Mouse (Mus musculus) layer of hippocampus, adult 11-12 months (tissue): ENCODE results near the gene Ldhal6b.
A peak's percentile ranks its signal among the peaks of the same experiment; 100 is the strongest.

Experiments
- DNase-seq: peaks from one replicate; pipeline ENCODE4 v3.0.0; 2022; ENCODE audit warnings: low spot score

Ldhal6b gene

GRCm38 (mm10) chr17:5410336-5410735 is 8.2 kb downstream of the Ldhal6b start:
- DNase-seq, result no peak

DNA sequence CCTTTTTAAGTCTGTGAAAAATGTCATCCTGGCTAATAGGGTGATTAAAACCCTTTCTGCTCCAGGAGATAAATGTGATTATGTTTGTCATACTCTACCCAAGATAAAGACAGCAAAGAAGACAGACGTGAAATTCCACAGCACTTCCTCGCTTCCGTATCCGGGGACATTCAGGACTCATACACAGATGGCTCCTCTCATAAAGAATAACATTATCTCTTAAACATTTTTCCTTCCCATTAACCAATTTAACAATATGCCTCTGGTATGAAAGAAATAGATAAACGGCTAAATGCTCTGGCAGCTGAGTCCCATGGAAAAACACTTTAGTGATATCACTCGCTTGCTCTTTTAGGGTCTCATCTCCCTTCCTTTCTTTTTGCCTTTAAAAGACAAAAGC is 11.5 kb downstream of the Ldhal6b start:
- DNase-seq, result no peak

DNA sequence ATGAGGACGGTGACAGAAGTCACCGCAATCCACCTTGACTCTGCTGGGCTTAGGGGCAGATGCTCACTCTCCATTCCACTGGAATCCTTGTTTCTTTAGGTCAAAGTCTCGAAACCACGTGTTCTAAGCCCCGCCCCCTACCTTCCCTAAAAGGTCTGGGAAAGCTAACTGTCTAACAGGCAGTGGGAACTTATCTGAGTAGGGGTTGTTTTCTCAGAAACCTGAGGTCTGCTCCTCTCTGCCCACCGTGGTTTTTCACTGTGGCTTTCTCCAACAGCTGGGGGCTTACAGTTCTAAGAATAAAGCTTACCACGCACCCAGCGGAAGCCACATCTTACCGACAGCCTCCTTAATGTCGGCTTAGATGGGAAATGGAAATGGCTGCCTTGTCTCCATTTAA is 12.0 kb downstream of the Ldhal6b start:
- no peak for DNase-seq

GRCm38 (mm10) chr17:5403885-5404284 is 14.7 kb downstream of the Ldhal6b start:
- DNase-seq, result no peak

- peak; percentile 78 for DNase-seq
Measured at GRCm38 (mm10) chr17:5402624-5403023, 15.9 kb downstream of the Ldhal6b start.

- DNase-seq, result peak; percentile 68
Measured at GRCm38 (mm10) chr17:5402069-5402468, 16.5 kb downstream of the Ldhal6b start.

DNA sequence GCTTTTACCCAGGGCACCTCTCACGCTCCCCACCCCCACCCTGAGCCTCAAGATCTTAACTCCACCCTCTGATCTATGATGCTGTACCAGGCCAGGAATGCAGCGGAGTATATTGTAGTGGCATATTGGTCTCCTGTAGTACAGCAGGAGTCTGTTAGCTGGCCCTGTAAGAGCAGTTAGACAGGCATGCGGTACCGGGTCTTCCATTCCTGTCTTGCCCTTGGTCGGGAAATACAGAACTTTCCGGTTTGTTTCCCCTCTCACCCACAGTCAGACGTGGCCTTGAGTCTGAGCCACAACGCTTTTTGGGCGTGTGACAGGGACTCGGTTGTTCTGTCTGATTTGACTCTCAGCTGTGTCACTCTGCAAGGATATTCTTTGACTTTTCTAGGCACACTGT is 17.3 kb downstream of the Ldhal6b start:
- no peak for DNase-seq

GRCm38 (mm10) chr17:5400435-5401090 is 18.0 kb downstream of the Ldhal6b start:
- no peak for DNase-seq

- DNase-seq, result peak; percentile 90
Measured at GRCm38 (mm10) chr17:5397148-5398007, 21.2 kb downstream of the Ldhal6b start.

DNA sequence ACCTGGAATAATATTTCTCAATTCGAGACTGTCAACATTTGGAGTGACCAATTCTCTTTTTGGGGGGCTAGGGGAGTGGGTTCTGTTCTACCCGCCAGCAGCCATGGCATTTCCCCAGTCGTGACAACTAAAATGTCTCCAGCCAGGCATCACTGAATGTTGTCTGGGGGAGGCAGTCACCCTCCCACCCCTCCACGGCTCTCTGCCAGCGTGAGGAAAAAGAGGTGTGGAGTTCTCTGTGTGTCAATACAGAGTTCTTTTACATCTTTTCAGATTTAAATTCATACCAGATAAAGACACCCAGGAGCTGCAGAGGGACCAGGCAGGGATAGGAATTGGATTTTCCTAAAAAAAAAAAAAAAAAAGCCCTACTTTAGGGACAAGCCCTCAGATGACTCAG is 22.4 kb downstream of the Ldhal6b start:
- DNase-seq, result no peak

DNA sequence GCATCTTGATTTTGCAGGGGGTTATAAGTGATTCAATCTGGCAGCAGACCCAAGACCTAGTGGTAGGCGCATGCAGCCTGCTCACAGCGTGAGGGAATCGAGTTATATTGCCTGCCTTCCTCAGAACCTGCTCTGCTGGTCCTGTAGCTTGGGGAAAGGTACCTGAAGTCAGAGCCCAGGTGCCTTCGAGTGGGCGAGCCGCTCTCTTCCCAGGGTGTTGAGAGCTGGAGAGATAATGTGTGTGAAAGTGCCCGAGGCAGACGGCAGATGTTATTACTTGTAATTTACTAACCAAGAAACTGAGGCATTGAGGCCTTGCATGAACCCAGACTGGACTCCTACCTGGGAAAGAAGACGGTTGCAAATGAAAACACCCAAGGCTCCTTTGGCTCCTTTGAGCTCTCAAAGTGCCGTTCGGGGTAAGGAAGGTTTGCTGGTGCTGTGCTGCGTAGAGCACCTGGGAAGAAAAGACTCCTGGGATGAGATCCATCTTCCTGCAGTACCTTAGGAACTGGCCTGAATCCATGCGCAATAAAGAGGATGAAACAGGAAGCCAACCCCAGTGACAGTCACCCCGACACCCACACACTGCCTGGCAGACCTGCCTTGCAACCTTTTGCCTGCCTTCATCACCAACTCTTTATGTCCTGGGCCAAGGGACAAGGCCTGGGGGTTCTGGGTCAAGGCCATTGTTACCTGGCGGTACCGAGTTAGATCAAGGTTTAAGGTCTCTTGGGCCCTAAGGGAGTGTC is 22.9 kb downstream of the Ldhal6b start:
- DNase-seq, result no peak

DNA sequence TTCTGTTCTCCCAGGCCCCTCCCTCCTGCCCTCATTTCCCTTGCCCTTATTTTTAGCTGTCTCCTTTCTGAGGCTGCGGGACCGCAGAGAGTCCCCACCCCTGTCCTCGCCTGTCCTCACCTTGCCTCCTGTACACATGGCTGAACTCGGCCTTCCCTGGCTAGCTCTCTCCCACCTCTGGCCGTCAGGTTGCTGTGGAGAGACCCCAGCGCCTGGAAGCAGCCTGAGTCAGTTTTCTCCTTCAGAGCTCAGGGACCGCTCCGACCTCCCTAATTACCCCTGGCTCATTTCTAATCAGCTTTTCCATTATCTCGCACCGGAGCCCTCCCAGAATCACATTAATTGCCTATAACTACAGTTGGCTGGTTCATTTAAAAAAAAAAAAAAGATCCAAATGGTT is 27.9 kb downstream of the Ldhal6b start:
- DNase-seq, result no peak

DNA sequence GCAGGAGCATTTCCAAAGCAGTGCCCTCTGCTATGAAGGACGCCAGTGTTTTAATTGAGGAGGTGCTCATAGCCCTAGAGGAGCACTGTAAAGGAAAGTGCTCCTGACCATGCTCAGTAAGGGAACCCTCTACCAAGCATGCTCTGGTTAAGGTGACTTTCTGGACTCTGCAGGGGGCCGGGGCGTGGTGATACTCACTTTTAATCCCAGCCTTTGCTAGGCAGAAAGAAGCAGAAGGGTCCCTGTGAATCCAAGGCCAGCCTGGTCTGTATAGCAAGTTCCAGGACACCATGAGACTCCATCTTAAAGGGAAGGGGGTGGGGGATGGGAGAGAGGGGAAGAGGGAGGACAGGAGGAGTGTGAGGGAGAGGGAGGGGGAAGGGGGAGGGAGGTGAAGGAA is 30.2 kb downstream of the Ldhal6b start:
- DNase-seq, result no peak

- DNase-seq, result no peak
Measured at GRCm38 (mm10) chr17:5386885-5387545, 31.6 kb downstream of the Ldhal6b start.

DNA sequence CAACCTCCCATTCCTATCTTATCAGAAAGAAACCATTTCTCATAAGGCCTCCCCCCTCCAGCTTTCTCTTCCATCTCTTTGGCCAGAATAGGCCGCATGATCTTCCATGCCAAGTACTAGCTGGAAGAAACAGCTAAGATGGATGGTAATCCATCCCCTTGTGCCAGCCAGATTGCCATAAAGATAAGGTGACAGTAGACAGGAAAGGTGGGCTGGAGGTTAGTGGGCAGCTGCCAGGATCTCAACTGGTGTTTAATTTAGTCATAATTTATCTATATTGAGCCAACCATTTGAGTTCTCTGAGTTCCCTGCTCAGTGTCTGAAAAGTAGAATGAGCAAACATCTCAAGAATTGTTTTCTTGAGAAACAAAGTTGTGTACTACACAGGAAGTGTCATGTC is 32.9 kb downstream of the Ldhal6b start:
- DNase-seq, result no peak

DNA sequence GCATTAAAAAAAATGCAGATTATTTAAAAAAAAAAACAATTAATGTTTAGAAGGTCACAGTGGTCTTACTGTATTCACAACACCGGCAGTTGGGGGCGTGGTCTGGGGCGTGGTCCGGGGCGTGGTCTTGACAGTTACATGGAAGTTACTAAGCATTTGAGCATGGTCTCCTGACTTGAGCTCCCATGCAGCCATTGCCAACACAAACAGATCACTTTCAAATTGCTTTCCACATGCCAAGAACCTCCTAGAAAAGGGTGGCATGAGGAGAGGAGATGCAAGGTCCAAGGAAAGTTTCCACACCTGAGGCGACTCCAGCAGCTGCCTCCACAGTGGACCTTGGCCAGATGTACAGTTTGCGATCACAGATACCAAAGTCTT is 40.6 kb downstream of the Ldhal6b start:
- DNase-seq, result no peak

DNA sequence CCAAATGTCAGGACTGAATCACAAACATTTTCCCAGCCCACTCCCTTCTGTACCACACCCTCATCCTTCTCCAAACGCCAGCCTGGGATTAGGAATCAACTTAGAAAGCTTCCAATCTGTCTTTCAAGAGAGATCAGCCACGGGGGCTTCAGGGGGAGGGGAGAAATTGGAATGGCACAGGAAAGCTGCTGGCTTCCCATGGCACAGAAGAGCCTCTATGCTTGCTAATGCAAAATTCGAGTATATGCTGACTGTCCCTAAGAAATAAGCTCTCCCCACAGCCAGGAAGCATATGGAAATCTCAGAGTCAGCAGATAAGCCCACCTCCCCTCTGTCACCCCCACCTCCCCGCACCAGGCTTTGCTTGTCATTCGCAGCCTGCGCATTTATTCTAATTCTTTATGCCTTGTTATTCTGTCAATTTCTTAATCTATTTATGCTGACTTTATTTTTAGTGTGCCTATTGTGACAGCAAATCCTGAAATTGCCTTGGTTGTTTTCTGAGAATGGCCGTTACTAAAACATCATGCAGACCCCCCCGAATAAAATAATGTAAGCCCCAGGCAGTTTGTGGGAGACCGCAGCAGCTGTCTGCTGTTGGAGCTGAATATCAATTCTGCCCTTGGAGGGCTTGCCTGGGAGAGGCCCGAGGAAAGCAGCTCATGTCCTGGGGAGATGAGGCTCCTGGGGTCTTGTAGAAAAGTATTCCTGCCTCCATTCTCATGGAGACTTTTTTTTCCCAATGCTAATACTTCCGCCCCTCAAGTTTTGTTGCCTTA is 41.2 kb downstream of the Ldhal6b start:
- peak; percentile 46 for DNase-seq

- DNase-seq, result no peak
Measured at GRCm38 (mm10) chr17:5372951-5373350, 45.6 kb downstream of the Ldhal6b start.

- no peak for DNase-seq
Measured at GRCm38 (mm10) chr17:5371521-5371920, 47.0 kb downstream of the Ldhal6b start.

GRCm38 (mm10) chr17:5371032-5371431 is 47.5 kb downstream of the Ldhal6b start:
- no peak for DNase-seq
